Mouse (Mus musculus) midbrain, embryonic 16.5 days (tissue): ENCODE data around the gene Smc4. TPM values are rescaled to one million over a fixed set of nuclear protein-coding genes. Genes with fewer than 3 reads are reported as not detected.

Source experiments
- ATAC-seq: fragments of 200-750 bp; cut with Nextera tagmentation; 2 replicates; pipeline ENCODE4 v1.8.0; 2017; ENCODE audit warnings: moderate TSS enrichment
- H3K27ac ChIP-seq: fragments of 300-500 bp; sonication (generic); 2 replicates; pipeline ENCODE4 v1.5.1; 2014; ENCODE audit warnings: mild to moderate bottlenecking, low read length, mixed read lengths
- H3K27me3 ChIP-seq: fragments of 300-500 bp; sonication (generic); 2 replicates; pipeline ENCODE4 v1.6.1; 2014; ENCODE audit warnings: low read depth, low read length, mixed read lengths; ENCODE audit not compliant: control insufficient read depth, insufficient read depth
- H3K36me3 ChIP-seq: fragments of 300-500 bp; sonication (generic); 2 replicates; pipeline ENCODE4 v1.6.1; 2014; ENCODE audit warnings: mild to moderate bottlenecking, low read length, moderate library complexity, mixed read lengths; ENCODE audit not compliant: control insufficient read depth, insufficient read depth
- H3K4me1 ChIP-seq: fragments of 300-500 bp; sonication (generic); 2 replicates; pipeline ENCODE4 v1.6.1; 2014; ENCODE audit warnings: mild to moderate bottlenecking, low read length, mixed read lengths; ENCODE audit not compliant: control insufficient read depth, insufficient read depth
- H3K4me2 ChIP-seq: fragments of 300-500 bp; sonication (generic); 2 replicates; pipeline ENCODE4 v1.6.1; 2014; ENCODE audit warnings: mild to moderate bottlenecking, low read length, mixed read lengths
- H3K4me3 ChIP-seq: fragments of 300-500 bp; sonication (generic); 2 replicates; pipeline ENCODE4 v1.5.1; 2014; ENCODE audit warnings: low read depth, mild to moderate bottlenecking, low read length, moderate library complexity, mixed read lengths
- H3K9ac ChIP-seq: fragments of 300-500 bp; sonication (generic); 2 replicates; pipeline ENCODE4 v1.6.1; 2014; ENCODE audit warnings: low read depth, low read length, mixed read lengths
- H3K9me3 ChIP-seq: fragments of 300-500 bp; sonication (generic); replicated peaks from 2 replicates; pipeline ENCODE4 v1.6.1; 2014; ENCODE audit warnings: mild to moderate bottlenecking, low read length, mixed read lengths; ENCODE audit not compliant: control insufficient read depth, poor library complexity, severe bottlenecking
- WGBS: fragments of 180-500 bp; shearing (Covaris S2); extraction: QIAGEN DNeasy Blood & Tissue Kit; methylation state at CpG from one replicate; pipeline ENCODE4 v1.1.7; 2014; 5-methylcytosine and 5-hydroxymethylcytosine counted together
- polyA plus RNA-seq: library from polyadenylated mRNA; unstranded; fragments of >200 nt; fragmentation: Nextera tagmentation; extraction: Ambion mirVana; gene quantifications from 2 replicates; pipeline ENCODE4 v1.2.1, GENCODE M21; 2015

Gene Smc4
- polyA plus RNA-seq, result 23.4 and 30.3 TPM in 2 replicates

DNA sequence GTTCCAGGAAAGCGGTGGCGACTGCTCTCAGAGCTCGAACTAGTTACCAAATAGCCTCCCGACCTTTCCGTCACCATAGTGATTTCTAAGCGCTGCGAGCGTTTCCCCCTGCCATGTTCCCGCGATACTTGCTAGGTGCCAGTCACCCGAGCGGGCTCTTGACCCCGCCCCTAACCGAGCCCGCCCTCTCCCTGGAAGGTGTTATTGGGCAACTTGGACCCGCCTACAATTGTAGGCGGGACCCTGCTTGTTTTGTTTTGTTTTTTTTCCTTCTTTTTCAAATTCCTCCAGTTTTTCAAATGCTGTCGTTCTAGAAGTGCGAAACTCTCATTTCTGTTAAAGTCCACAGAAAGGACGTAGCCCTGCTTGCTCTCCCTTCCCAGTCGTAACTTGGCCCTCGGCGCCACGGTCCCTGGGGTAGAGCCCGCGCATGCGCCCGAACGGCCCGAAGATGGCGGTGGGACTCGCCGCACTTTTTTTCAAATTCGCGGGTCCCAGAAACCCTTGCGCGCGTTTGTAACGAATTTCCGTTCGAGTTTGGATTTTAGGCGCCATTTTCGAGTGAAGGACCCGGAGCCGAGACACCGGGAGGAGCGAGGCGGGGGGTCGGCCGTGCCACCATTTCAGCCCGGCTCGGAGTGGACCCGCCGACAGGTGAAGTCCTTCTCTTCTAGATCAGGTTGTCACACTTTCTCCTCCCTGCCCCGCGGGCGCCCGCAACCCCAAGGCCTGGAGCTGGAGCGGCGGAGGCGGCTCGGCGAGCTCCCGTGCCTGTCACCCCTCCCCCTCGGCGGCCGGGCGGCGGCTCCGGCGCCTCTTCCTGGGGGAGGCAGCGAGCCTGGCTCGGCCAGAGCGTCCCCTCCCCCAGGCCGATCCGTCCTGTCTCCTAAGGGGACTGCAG lies at the start of gene Smc4, which contains the start of gene Ift80:
TSS of gene Smc4 (plus strand) at position 302 of the 901 bp plus-strand sequence.
TSS of gene Ift80 (minus strand) at position 134 of the 901 bp plus-strand sequence.
- no peaks in the 10 kb centered on the region for H3K27me3 ChIP-seq
- H3K9me3 ChIP-seq, result no peaks in the 10 kb centered on the region
- no peaks in the 10 kb centered on the region for H3K36me3 ChIP-seq
- under 1% methylated on average over 75 of the region's 76 CpGs for WGBS
- peak within 1 kb of the TSS; percentile 85 for H3K27ac ChIP-seq
- peak within 1 kb of the TSS; percentile 97 for H3K4me3 ChIP-seq
- peak within 1 kb of the TSS; percentile 99 for H3K4me2 ChIP-seq
- H3K9ac ChIP-seq, result peak within 1 kb of the TSS; percentile 73
- ATAC-seq, result peak; percentile 96
- peaks cover 9% of the 10 kb centered on the region; the same call in 1 of the 2 replicates for H3K4me1 ChIP-seq

DNA sequence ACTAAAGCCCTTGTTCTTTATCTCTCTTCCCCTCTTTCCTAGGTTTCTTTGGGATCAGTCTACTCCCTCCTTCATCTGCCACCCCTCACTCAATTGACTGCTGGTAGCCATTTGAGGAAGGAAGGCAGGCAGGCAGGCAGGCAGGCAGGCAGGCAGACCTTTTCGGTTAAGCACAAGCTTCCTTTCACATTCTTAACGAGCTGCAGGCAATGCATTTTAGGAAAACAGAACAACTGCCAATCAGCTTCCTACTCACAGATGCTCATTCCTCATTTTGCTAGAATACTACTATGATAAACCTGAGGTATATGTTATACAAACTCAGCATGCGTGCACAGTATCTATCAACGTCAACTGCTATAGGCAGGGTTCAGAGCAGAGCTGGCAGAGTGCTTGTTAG lies 48.1 kb upstream of the Smc4 start:
- no peak overlapping the region for H3K9ac ChIP-seq
- no peaks in the 10 kb centered on the region for H3K4me1 ChIP-seq
- ATAC-seq, result no peak
- H3K4me3 ChIP-seq, result no peak overlapping the region
- H3K27ac ChIP-seq, result no peak overlapping the region
- H3K9me3 ChIP-seq, result no peaks in the 10 kb centered on the region
- no peak overlapping the region for H3K4me2 ChIP-seq
- WGBS, result 70% methylated on average over 4 of the region's 4 CpGs
- no peaks in the 10 kb centered on the region for H3K36me3 ChIP-seq
- H3K27me3 ChIP-seq, result no peaks in the 10 kb centered on the region

DNA sequence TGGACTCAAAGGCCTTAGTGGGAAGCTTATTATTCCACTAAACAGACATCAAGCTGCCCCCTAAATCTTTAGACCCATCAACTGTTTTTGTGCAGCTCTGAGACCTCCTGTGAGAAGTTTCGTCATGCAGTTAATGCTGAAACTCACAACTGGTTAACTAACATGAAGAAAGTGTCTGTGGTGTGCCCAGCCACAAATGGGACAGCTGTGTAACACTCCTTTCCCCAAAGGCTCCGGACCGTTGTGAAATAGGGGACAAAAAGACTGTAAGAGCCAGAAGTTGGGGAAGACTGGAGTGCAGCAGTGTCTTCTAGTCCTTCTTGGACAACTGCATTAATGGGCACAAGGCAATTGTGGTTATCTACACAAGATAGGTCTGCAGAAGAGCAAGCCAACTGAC lies 47.1 kb upstream of the Smc4 start:
- 87% methylated on average over 3 of the region's 3 CpGs for WGBS
- no peak for ATAC-seq
- Histone ChIP-seq H3K27ac (no peak overlapping the region), H3K36me3 (no peaks in the 10 kb centered on the region), H3K4me1 (no peaks in the 10 kb centered on the region), H3K4me2 (no peak overlapping the region), H3K4me3 (no peak overlapping the region), H3K9me3 (no peaks in the 10 kb centered on the region), H3K27me3 (no peaks in the 10 kb centered on the region), H3K9ac (no peak overlapping the region)

DNA sequence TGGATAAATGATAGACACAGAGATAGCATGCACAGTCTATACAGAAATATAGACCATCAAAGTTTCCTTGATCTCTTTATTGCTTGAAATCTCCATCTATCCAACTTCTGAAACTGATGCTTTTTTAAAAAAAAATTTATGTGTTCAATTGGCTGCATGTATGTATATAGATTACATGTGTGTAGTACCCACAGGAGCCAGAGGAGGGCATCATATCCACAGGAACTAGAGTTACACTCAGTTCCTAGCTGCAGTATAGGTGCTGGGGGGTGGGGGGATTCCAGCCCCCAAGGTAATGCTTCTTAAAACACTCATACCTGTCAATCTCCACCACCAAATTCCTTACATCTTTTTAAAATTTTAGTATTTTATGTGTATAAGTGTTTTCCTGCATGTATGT lies 39.9 kb upstream of the Smc4 start:
- ATAC-seq, result no peak
- Histone ChIP-seq H3K9me3 (no peaks in the 10 kb centered on the region; the same call in 1 of the 2 replicates), H3K4me1 (no peaks in the 10 kb centered on the region), H3K36me3 (peaks cover 12% of the 10 kb centered on the region), H3K27ac (no peak overlapping the region), H3K9ac (no peak overlapping the region), H3K4me3 (no peak overlapping the region), H3K27me3 (no peaks in the 10 kb centered on the region), H3K4me2 (no peak overlapping the region)

DNA sequence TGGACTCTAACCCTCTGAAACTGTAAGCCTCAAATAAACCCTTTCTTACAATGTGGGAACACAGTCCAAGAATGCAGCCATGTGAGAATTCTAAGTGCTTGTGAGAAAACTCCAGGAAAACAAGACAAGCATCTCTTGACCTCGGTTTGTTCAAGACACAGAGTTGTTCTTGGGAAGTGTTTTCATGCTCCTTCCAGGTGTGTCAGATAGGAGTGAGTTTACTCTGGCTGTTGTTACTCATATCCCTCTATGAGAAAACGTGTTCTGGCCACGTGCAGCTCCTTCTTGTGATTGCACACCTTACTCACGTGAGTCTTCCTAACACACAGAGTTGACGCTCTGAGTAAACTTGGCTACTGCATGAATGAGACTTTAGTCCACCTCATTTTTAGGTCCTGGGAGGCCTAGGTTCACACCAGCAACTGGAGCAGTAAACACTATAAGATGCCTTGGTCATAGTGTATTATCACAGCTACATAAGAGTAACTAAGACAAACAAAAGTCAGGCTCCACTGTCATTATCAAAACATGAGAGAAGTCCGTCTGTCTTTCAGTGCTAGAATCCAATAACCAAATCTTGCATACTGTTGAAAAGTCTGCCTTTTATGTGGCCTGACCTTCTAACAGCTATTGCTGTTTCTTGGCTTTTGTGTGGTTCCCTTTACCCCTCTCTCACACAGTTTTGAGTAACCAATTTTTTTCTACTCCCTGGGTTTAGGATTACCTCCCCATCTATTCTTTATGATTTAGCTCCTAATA lies 37.8 kb upstream of the Smc4 start:
- H3K4me2 ChIP-seq, result no peak overlapping the region
- 94% methylated on average over 6 of the region's 6 CpGs for WGBS

DNA sequence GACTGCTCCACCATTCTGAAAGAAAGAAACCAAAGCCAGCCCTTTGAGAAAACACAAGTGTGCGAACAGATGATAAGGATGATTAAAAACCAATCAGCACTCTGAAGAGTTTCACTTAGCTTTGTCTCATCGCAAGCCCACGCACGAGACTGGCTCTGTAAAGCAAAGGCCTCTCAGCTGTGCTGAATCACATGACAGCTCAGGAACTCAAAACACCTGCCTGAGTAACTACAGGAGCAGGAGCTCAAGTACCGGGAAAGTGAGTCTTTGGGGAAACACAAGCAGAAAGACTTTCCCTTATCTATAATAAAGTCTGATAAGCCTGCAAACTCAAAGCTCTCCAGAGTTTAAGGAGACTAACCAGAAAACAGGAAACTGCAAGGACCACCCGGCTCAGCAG lies 37.1 kb upstream of the Smc4 start:
- Histone ChIP-seq H3K4me2 (no peak overlapping the region), H3K27me3 (no peaks in the 10 kb centered on the region), H3K4me3 (no peak overlapping the region), H3K4me1 (no peaks in the 10 kb centered on the region), H3K27ac (no peak overlapping the region), H3K9me3 (no peaks in the 10 kb centered on the region; the same call in 1 of the 2 replicates), H3K36me3 (peaks cover 12% of the 10 kb centered on the region), H3K9ac (no peak overlapping the region)
- WGBS, result 89% methylated on average over 6 of the region's 6 CpGs
- ATAC-seq, result no peak

More for the DNA sequence above, 37.8 kb upstream of the Smc4 start:
- Histone ChIP-seq H3K36me3 (peaks cover 12% of the 10 kb centered on the region), H3K9me3 (no peaks in the 10 kb centered on the region; the same call in 1 of the 2 replicates), H3K4me3 (no peak overlapping the region), H3K4me1 (no peaks in the 10 kb centered on the region), H3K9ac (no peak overlapping the region), H3K27me3 (no peaks in the 10 kb centered on the region), H3K27ac (no peak overlapping the region)
- no peak for ATAC-seq

DNA sequence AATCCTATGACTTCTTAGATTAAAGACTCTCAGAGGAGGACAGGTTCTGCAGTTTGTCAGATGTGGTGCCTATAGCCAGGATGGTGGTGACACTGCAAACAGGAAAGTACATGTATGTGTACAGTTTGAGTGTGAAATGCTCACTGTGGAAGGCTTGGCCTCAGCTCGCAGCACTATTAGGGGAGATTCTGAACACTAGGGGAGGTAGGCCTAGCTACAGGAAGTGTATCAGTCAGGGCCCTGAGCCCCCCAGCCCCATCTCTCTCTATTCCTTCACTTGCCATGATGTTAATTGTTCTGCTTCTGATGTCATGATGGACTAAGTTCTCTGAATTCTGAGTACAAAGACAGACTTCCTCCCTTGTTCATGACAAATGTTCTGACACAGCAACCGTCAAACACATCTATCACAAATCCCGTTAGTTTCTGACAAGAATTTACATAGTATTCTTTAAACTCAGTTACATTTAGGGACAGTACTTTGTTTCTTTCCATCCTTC lies 35.4 kb upstream of the Smc4 start:
- Histone ChIP-seq H3K4me2 (no peak overlapping the region), H3K27me3 (no peaks in the 10 kb centered on the region), H3K36me3 (peaks cover 12% of the 10 kb centered on the region), H3K9ac (no peak overlapping the region), H3K27ac (no peak overlapping the region), H3K4me1 (no peaks in the 10 kb centered on the region), H3K9me3 (no peaks in the 10 kb centered on the region; the same call in 1 of the 2 replicates), H3K4me3 (no peak overlapping the region)
- 92% methylated on average over 3 of the region's 3 CpGs for WGBS
- no peak for ATAC-seq

DNA sequence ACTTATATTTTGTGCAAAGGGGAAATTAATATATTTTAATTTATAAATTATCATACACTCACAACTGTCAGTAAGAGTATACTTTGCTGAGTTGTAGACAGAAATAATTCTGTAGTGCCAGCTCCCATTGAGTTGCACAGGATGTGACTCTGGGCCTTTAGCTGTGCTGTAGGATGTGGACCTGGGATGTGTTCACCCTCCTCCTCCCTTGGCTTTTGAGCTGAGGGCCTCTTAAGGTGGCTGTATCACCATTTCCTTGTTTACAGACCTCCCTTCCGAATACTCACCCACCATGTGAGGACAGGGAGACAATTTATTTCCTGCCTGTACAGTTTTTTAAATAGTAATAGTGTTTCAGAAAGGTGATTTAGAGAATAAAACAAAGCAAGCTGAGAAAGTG lies 31.0 kb upstream of the Smc4 start:
- H3K9ac ChIP-seq, result no peak overlapping the region
- H3K27me3 ChIP-seq, result no peaks in the 10 kb centered on the region
- H3K4me3 ChIP-seq, result no peak overlapping the region
- H3K4me2 ChIP-seq, result no peak overlapping the region
- 85% methylated on average over 1 of the region's 1 CpGs for WGBS
- no peaks in the 10 kb centered on the region for H3K4me1 ChIP-seq
- no peaks in the 10 kb centered on the region for H3K9me3 ChIP-seq
- no peak for ATAC-seq
- H3K36me3 ChIP-seq, result no peaks in the 10 kb centered on the region
- H3K27ac ChIP-seq, result no peak overlapping the region
